9 mouse cellular contexts compared by ENCODE assay signal in genomic region chr3:127547882-127548281, GRCm38 (mm10). TPM values are rescaled to one million over a fixed set of nuclear protein-coding genes. Genes with fewer than 3 reads are reported as not detected.
A peak's percentile ranks its signal among the peaks of the same experiment; 100 is the strongest.
DNase-seq lines count a peak whose midpoint lies in the region; ATAC-seq lines count a peak whose summit lies in the region.
"Had no signal": no experiment of that assay in that cellular context is flagged by ENCODE, and none has a peak within 500 bp of the region (broad histone marks: within the 10 kb centered on the region; RNA-seq: fewer than 3 reads in every experiment).

No protein-coding gene starts in this region.

- peaks cover 9% of the 10 kb centered on the region for H3K4me1 ChIP-seq in midbrain, embryonic 10.5 days
- H3K4me1 ChIP-seq in midbrain, embryonic 16.5 days (ENCODE audit: control insufficient read depth, insufficient read depth, low read length) = peaks cover 3% of the 10 kb centered on the region

- H3K36me3 ChIP-seq in midbrain, embryonic 10.5 days = peaks cover 43% of the 10 kb centered on the region
- 0 out of 2 replicates have a peak, but pooled peaks cover 4% of the 10 kb centered on the region for H3K36me3 ChIP-seq in midbrain, embryonic 16.5 days (ENCODE audit: control insufficient read depth, insufficient read depth, low read length)

- H3K27ac ChIP-seq in midbrain, embryonic 10.5 days (replicated peaks) = no peak overlapping the region
- no peak overlapping the region for H3K27ac ChIP-seq in midbrain, embryonic 16.5 days (ENCODE audit: low read length)
- H3K27ac ChIP-seq: macrophage had no signal

- DNase-seq in gastrocnemius, adult 18-20 months (ENCODE audit: low spot score) = peak; percentile 11
- no peak for DNase-seq in gastrocnemius, postnatal 4 days (ENCODE audit: low spot score in 2 of 2)
- peak; percentile 45 for DNase-seq in midbrain, embryonic 10.5 days (ENCODE audit: low spot score)
- peak; percentile 34 for DNase-seq in adrenal gland, adult 2 months
- DNase-seq in kidney, postnatal 36 days = peak; percentile 9 to 56
- no peak for DNase-seq in Muller cell, postnatal 12 days (ENCODE audit: inconsistent ontology term)

- H3K27me3 ChIP-seq in midbrain, embryonic 10.5 days (ENCODE audit: low read depth, poor library complexity, severe bottlenecking) = no peaks in the 10 kb centered on the region
- no peaks in the 10 kb centered on the region for H3K27me3 ChIP-seq in midbrain, embryonic 16.5 days (ENCODE audit: control insufficient read depth, insufficient read depth, low read depth, low read length)

- no peak overlapping the region for H3K9ac ChIP-seq in midbrain, embryonic 16.5 days (ENCODE audit: low read depth, low read length)

- no peak overlapping the region for H3K4me3 ChIP-seq in midbrain, embryonic 10.5 days
- H3K4me3 ChIP-seq in midbrain, embryonic 16.5 days (ENCODE audit: low read depth, low read length) = no peak overlapping the region

- no peak for ATAC-seq in midbrain, embryonic 16.5 days
- ATAC-seq in inflammation-experienced regulatory T-cells, adult 6 months = no peak

- no peaks in the 10 kb centered on the region for H3K9me3 ChIP-seq in midbrain, embryonic 10.5 days (replicated peaks)
- no peaks in the 10 kb centered on the region for H3K9me3 ChIP-seq in midbrain, embryonic 16.5 days (replicated peaks; ENCODE audit: control insufficient read depth, low read length, poor library complexity, severe bottlenecking)

- no peak overlapping the region for H3K4me2 ChIP-seq in midbrain, embryonic 16.5 days (ENCODE audit: low read length)

- 26% methylated on average over 4 of the region's 5 CpGs for WGBS in midbrain, embryonic 10.5 days
- 25% methylated on average over 4 of the region's 5 CpGs for WGBS in midbrain, embryonic 16.5 days

RNA-seq across cellular contexts. Expression of gene Larp7, which starts 5.3 kb away (rescaled TPM):
- 10 to 100 TPM in 1 of 2 experiments, 1 to 10 TPM in 1; 8.2 to 12.7 TPM for total RNA-seq in gastrocnemius, adult 18-20 months (2021)
- 10 to 100 TPM; 26.5 to 27.6 TPM for total RNA-seq in gastrocnemius, postnatal 4 days (2021)
- 80.5 and 86.2 TPM in 2 replicates for polyA plus RNA-seq in midbrain, embryonic 10.5 days (2016; fragmentation: Nextera tagmentation; extraction: Ambion mirVana)
- polyA plus RNA-seq in midbrain, embryonic 16.5 days (2015; fragmentation: Nextera tagmentation; extraction: Ambion mirVana) = 25.2 and 27.5 TPM in 2 replicates
- total RNA-seq in adrenal gland, adult 2 months (2021) = 10 to 100 TPM; 20.5 to 23.5 TPM
- not detected in 2 replicates for polyA plus RNA-seq in adrenal gland, adult 2 months (2012; rRNA removed)
- 100 to 1,000 TPM in 1 of 3 experiments, 10 to 100 TPM in 2; 77.8 to 106 (median 78.8) TPM for polyA plus RNA-seq in inflammation-experienced regulatory T-cells, adult 6 months (2017; shearing (Covaris generic))

RNA-seq across cellular contexts. Expression of gene Zgrf1, which starts 5.4 kb away (rescaled TPM):
- total RNA-seq in gastrocnemius, adult 18-20 months (2021) = under 1 TPM; 0.82 to 0.88 TPM
- total RNA-seq in gastrocnemius, postnatal 4 days (2021) = 1 to 10 TPM; 6.3 to 8.0 TPM
- polyA plus RNA-seq in midbrain, embryonic 10.5 days (2016; fragmentation: Nextera tagmentation; extraction: Ambion mirVana) = 20.8 and 20.9 TPM in 2 replicates
- 2.4 and 2.5 TPM in 2 replicates for polyA plus RNA-seq in midbrain, embryonic 16.5 days (2015; fragmentation: Nextera tagmentation; extraction: Ambion mirVana)
- 1 to 10 TPM in 1 of 2 experiments, under 1 TPM in 1; 0.98 to 1.1 TPM for total RNA-seq in adrenal gland, adult 2 months (2021)
- 0.10 and 0.18 TPM in 2 replicates for polyA plus RNA-seq in adrenal gland, adult 2 months (2012; rRNA removed)
- 1 to 10 TPM; 3.7 to 7.9 (median 4.7) TPM for polyA plus RNA-seq in inflammation-experienced regulatory T-cells, adult 6 months (2017; shearing (Covaris generic))

RNA-seq across cellular contexts. Expression of gene Ank2, which starts 48.7 kb away (rescaled TPM):
- total RNA-seq in gastrocnemius, adult 18-20 months (2021) = 100 to 1,000 TPM in 1 of 2 experiments, 10 to 100 TPM in 1; 91.2 to 119 TPM
- 100 to 1,000 TPM; 231 to 258 TPM for total RNA-seq in gastrocnemius, postnatal 4 days (2021)
- polyA plus RNA-seq in midbrain, embryonic 10.5 days (2016; fragmentation: Nextera tagmentation; extraction: Ambion mirVana) = 40.4 and 60.8 TPM in 2 replicates
- polyA plus RNA-seq in midbrain, embryonic 16.5 days (2015; fragmentation: Nextera tagmentation; extraction: Ambion mirVana) = 189 and 211 TPM in 2 replicates
- 10 to 100 TPM; 36.3 to 44.8 TPM for total RNA-seq in adrenal gland, adult 2 months (2021)
- polyA plus RNA-seq in adrenal gland, adult 2 months (2012; rRNA removed) = 19.6 and 30.1 TPM in 2 replicates
- polyA plus RNA-seq in inflammation-experienced regulatory T-cells, adult 6 months (2017; shearing (Covaris generic)) = under 1 TPM in 2 of 3 experiments, not detected in 1; 0.41 to 0.54 TPM

Comparison
In these comparisons a context has a peak if more than half of its experiments do, and no peak if none do; other contexts are left out.
1. DNase-seq: peak in gastrocnemius, adult 18-20 months (single experiment), midbrain, embryonic 10.5 days (single experiment), adrenal gland, adult 2 months (single experiment) and kidney, postnatal 36 days (2 of 2); none in gastrocnemius, postnatal 4 days (0 of 2) and Muller cell, postnatal 12 days (single experiment).
2. RNA of gene Larp7, which starts 5.3 kb away (polyA plus RNA-seq): 80.5 to 86.2 TPM in midbrain, embryonic 10.5 days, 77.8 to 106 TPM in inflammation-experienced regulatory T-cells, adult 6 months and 25.2 to 27.5 TPM in midbrain, embryonic 16.5 days; not detected in adrenal gland, adult 2 months; every median in the first group is over 10 times any median in the second.
3. RNA of gene Ank2, which starts 48.7 kb away (polyA plus RNA-seq): 189 to 211 TPM in midbrain, embryonic 16.5 days, 40.4 to 60.8 TPM in midbrain, embryonic 10.5 days and 19.6 to 30.1 TPM in adrenal gland, adult 2 months; 0.41 to 0.54 TPM in inflammation-experienced regulatory T-cells, adult 6 months; every median in the first group is over 10 times any median in the second.